Mouse (Mus musculus): ENCODE data around the gene Cdca4.
"Not testable (repeated sequence)": the region's sequence is repeated elsewhere in the genome, so short reads cannot be mapped to it uniquely, and the experiment has no call there.

The Cdca4 gene

GRCm38 (mm10) chr12:112822676-112823075 lies 6.5 kb downstream of the Cdca4 start:
- DNase-seq (ENCODE audit: low read depth, low spot score): peak; percentile 34

DNA sequence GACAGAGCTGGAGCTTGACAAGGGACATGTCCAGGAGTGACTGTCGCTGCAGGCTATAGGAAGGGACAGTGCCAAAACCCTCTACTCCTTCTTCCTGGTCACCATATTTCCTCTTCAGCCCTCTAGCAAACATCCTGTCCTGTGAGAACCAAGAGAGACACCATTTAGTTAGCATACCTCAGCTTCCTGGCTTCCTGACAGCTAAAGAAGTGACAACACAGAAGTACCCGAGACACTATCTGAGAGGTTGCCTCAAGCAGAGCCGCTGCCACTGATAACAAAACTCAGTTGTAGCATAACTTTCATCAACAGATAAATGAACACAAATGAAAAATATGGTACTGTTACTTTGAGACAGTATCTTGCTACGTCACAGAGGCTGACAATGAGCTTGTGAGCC lies 7.2 kb downstream of the Cdca4 start:
- no peak for DNase-seq (ENCODE audit: low read depth, low spot score)

GRCm38 (mm10) chr12:112821216-112821615 lies 8.0 kb downstream of the Cdca4 start:
- DNase-seq (ENCODE audit: low read depth, low spot score): no peak

- no peak for DNase-seq (ENCODE audit: low read depth, low spot score)
Measured at GRCm38 (mm10) chr12:112820401-112820999, 8.7 kb downstream of the Cdca4 start.

GRCm38 (mm10) chr12:112819057-112819662 lies 10.1 kb downstream of the Cdca4 start:
- DNase-seq (ENCODE audit: low read depth, low spot score): no peak

GRCm38 (mm10) chr12:112816866-112817265 lies 12.4 kb downstream of the Cdca4 start:
- DNase-seq (ENCODE audit: low read depth, low spot score): not testable (repeated sequence)

GRCm38 (mm10) chr12:112816294-112816693 lies 12.9 kb downstream of the Cdca4 start:
- DNase-seq (ENCODE audit: low read depth, low spot score): peak; percentile 68

DNA sequence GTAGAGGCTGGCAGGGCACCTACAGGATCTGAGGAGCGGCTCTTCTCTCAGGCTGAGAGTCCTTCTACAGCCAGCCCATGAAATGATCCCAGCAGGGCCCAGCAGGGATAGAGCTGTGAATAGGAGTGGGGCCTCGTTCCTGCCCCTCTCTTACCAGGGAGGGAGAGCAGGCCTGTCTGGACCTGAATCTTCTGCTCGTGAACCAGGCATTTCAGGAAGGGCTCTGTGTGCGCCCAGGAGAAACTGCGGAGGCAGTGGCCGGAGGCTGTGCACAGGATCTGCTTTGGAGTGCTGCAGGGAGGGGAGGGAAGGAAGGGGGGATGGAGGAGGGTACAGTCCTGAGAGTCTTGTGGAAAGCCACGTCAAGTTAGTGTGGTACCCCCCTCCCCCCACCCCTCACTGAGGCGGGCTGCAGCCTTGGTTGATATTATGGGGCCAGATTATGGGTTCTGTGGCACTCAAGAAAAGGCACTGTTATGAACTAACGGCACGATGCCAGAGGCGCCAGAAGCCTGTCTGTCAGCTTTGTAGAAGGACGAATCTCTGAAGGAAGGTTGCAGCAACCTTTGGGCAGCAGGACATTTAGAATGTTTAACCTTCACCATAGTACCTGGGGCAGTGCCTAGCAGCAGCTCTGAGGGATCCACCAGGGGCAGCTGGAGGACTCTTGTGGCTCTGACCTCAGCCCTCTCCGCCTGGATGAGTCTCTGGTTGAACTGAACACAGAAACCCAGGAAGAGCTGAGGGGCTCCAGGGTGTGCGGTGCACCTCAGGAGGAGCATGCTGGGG lies 14.3 kb downstream of the Cdca4 start:
- no peak for DNase-seq (ENCODE audit: low read depth, low spot score)

- no peak for DNase-seq (ENCODE audit: low read depth, low spot score)
Measured at GRCm38 (mm10) chr12:112813370-112813769, 15.9 kb downstream of the Cdca4 start.

DNA sequence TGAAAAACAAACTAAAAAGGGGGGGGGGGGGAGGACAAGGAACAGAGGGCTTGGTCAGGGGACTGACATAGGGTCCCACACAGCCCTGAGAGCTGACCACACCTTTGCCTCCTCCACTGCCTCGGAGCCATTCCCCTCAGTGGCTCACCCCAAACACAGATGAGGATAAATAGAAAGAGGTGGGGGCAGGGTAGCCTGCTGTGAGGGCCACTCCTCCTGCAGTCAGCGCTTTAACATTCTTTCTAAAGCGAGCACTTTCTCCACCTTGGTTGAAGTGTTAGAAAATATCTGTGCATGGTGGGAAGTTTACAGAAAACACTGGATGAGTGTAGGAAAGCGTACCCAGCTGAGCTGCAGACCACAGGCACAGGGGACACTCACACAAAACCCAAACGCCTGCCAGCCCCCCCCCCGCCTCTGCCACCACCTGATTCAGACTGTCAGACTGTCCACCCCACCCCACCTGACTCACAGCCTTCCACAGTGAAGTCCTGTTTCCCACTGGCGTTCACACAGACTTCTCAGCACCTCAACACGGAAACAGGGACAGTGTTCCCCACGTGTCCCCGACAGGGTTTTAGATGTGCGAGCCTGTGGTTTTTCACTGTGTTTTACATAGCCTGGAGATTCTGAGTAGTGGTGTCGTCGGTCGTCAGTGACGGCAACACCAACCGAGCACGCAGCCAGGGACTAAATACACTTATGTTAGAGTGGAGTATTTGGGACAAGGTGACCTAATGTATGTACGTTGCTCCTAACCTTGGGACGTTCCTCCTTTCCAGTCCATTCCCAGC lies 18.9 kb downstream of the Cdca4 start:
- no peak for DNase-seq (ENCODE audit: low read depth, low spot score)

GRCm38 (mm10) chr12:112809641-112810040 lies 19.6 kb downstream of the Cdca4 start:
- DNase-seq (ENCODE audit: low read depth, low spot score): no peak

DNA sequence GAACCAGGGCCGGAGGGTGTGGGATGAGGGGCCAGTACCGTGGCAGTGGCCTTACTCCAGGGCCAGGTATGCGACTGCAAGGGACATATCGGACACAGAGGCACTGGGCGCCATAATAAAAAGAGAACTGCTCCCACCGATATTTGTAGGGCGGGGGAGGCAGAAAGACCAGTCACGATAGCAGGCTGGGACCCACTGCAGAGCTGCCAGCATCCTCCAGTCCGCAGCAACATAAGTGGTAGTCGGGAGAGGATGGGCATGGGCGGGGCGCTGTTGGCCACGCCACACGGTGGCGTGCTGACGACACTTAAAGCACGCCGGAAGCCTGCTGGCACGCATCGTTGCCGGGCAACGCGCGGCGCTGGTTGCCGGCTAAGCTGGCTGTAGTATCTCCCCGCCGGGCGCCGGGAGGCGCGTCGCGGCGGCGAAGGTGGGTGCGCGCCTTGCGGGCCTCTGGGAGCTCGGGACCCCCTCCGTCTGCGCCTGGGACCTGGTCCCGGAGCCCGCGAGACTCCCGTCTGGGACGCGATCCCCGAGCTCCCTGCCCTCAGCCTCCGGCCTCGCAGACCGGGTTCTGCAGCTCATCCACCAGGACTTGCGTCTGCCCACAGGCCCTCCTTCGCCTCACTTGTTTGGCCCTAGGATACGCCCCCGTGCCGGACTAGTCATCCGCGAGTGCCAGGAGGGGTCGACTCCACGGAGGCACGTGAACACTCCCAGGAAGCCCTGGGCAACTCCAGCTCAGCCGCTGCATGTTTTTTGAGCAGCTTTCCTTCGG lies 20.4 kb downstream of the Cdca4 start, which contains the start of gene Clba1:
Gene Clba1 (plus strand): TSS at position 351 of the 778 bp plus-strand sequence.
- peak; percentile 90 for DNase-seq (ENCODE audit: low read depth, low spot score)

- no peak for DNase-seq (ENCODE audit: low read depth, low spot score)
Measured at GRCm38 (mm10) chr12:112808212-112808586, 21.0 kb downstream of the Cdca4 start.

- DNase-seq (ENCODE audit: low read depth, low spot score): no peak
Measured at GRCm38 (mm10) chr12:112807796-112808195, 21.4 kb downstream of the Cdca4 start.

GRCm38 (mm10) chr12:112806044-112806443 lies 23.2 kb downstream of the Cdca4 start:
- DNase-seq (ENCODE audit: low read depth, low spot score): peak; percentile 65

- peak; percentile 63 for DNase-seq (ENCODE audit: low read depth, low spot score)
Measured at GRCm38 (mm10) chr12:112804046-112804445, 25.2 kb downstream of the Cdca4 start.

GRCm38 (mm10) chr12:112802917-112803316 lies 26.3 kb downstream of the Cdca4 start:
- no peak for DNase-seq (ENCODE audit: low read depth, low spot score)

GRCm38 (mm10) chr12:112801864-112802846 lies 27.1 kb downstream of the Cdca4 start, which contains the start of gene Ahnak2:
TSS of gene Ahnak2 (minus strand) at chr12:112802657.
- no peak for DNase-seq (ENCODE audit: low read depth, low spot score)

DNA sequence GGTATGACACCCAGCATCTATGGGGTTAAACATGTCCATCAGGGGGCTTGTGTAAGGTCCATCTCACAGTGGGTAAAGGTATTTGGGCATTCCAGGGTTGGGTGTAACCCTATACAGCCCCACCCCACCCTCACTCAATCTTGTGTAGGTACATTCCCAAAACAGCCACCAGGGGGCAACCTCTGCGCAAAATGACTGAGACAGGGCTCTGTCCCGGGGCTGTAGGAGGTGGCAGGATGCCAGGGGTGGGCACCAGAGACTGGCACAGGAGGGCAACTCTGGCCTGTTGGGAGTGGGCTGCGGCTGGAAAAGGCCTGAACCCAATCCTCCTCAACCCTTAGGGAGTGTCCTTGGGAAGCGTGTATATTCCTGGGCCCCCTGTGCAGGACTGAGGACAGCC lies 28.7 kb downstream of the Cdca4 start:
- DNase-seq (ENCODE audit: low read depth, low spot score): peak; percentile 75

All from 3T3-L1 (cell line).